Mouse (Mus musculus) MEL (cell line): ENCODE data around the gene Gast. TPM values are rescaled to one million over a fixed set of nuclear protein-coding genes. Genes with fewer than 3 reads are reported as not detected.
"Not testable (repeated sequence)": the region's sequence is repeated elsewhere in the genome, so short reads cannot be mapped to it uniquely, and the experiment has no call there.

ENCODE experiments used
- DNase-seq: peaks from one replicate; pipeline ENCODE4 v3.0.0; 2011; ENCODE audit warnings: low read depth, low spot score
- H3K27ac ChIP-seq: 2 replicates; pipeline ENCODE4 v1.5.1; 2012; ENCODE audit warnings: low read depth, mild to moderate bottlenecking, control low read depth, low read length, moderate library complexity; ENCODE audit not compliant: control insufficient read depth
- H3K27me3 ChIP-seq, 2 experiments: fragments of 150-350 bp in 1 of 2; sonication (generic) in 1 of 2; 2 replicates each; pipeline ENCODE4 v1.6.1; 2012; ENCODE audit warnings: low read length in 2 of 2, mild to moderate bottlenecking in 2 of 2, improper control_type of control experiment in 1 of 2, moderate library complexity in 1 of 2; ENCODE audit not compliant: insufficient read depth in 2 of 2, control insufficient read depth in 1 of 2
- H3K36me3 ChIP-seq, 2 experiments: 2 replicates each; pipeline ENCODE4 v1.6.1; 2012 to 2014; ENCODE audit warnings: low read length in 2 of 2, improper control_type of control experiment in 1 of 2, inconsistent platforms in 1 of 2, mild to moderate bottlenecking in 1 of 2; ENCODE audit not compliant: insufficient read depth in 2 of 2, control insufficient read depth in 1 of 2
- H3K4me1 ChIP-seq, 2 experiments: fragments of 150-350 bp in 1 of 2; sonication (generic) in 1 of 2; 2 replicates each; pipeline ENCODE4 v1.6.1; 2012; ENCODE audit warnings: low read length in 2 of 2, improper control_type of control experiment in 1 of 2, mild to moderate bottlenecking in 1 of 2; ENCODE audit not compliant: insufficient read depth in 2 of 2, control insufficient read depth in 1 of 2
- H3K4me3 ChIP-seq, 2 experiments: fragments of 150-350 bp in 1 of 2; sonication (generic) in 1 of 2; 2 replicates each; pipeline ENCODE4 v1.5.1; 2012; ENCODE audit warnings: low read depth in 2 of 2, low read length in 2 of 2, mild to moderate bottlenecking in 2 of 2, moderate library complexity in 2 of 2, control low read depth in 1 of 2, improper control_type of control experiment in 1 of 2; ENCODE audit not compliant: control insufficient read depth in 1 of 2, insufficient read depth in 1 of 2
- H3K79me2 ChIP-seq: 2 replicates; pipeline ENCODE4 v1.6.1; 2012; ENCODE audit warnings: mild to moderate bottlenecking, low read length, moderate library complexity; ENCODE audit not compliant: control insufficient read depth, poor library complexity, insufficient read depth
- H3K9ac ChIP-seq: 2 replicates; pipeline ENCODE4 v1.6.1; 2012; ENCODE audit warnings: low read depth, mild to moderate bottlenecking, control low read depth, low read length, moderate library complexity; ENCODE audit not compliant: control insufficient read depth, poor library complexity, severe bottlenecking
- H3K9me3 ChIP-seq: fragments of 150-350 bp; sonication (generic); replicated peaks from 2 replicates; pipeline ENCODE4 v1.6.1; 2012; ENCODE audit warnings: mild to moderate bottlenecking, low read length, improper control_type of control experiment, moderate library complexity; ENCODE audit not compliant: insufficient read depth
- CTCF ChIP-seq, 3 experiments: IDR thresholded peaks in 2 of 3; conservative IDR thresholded peaks in 1 of 3; 2 replicates each; pipeline ENCODE4 v1.5.1; 2011 to 2012; ENCODE audit warnings: low read length in 3 of 3, low read depth in 2 of 3, mild to moderate bottlenecking in 2 of 3, improper control_type of control experiment in 1 of 3, inconsistent platforms in 1 of 3, mixed read lengths in 1 of 3, moderate library complexity in 1 of 3; ENCODE audit not compliant: control insufficient read depth in 1 of 3, insufficient read depth in 1 of 3, poor library complexity in 1 of 3, severe bottlenecking in 1 of 3
- EP300 ChIP-seq, 2 experiments: IDR thresholded peaks; 2 replicates each; pipeline ENCODE4 v1.6.1; 2011; ENCODE audit warnings: improper control_type of control experiment in 2 of 2, low read length in 2 of 2, low read depth in 1 of 2, mild to moderate bottlenecking in 1 of 2
- GABPA ChIP-seq: IDR thresholded peaks from 2 replicates; pipeline ENCODE4 v1.6.1; 2012; ENCODE audit warnings: low read depth, mild to moderate bottlenecking, inconsistent platforms, low read length, improper control_type of control experiment, moderate library complexity
- MAX ChIP-seq: IDR thresholded peaks from 2 replicates; pipeline ENCODE4 v1.6.1; 2011; ENCODE audit warnings: low read length, improper control_type of control experiment
- POLR2A ChIP-seq, 2 experiments: IDR thresholded peaks; 2 replicates each; pipeline ENCODE4 v1.6.1; 2011 to 2012; ENCODE audit warnings: low read length in 2 of 2, mild to moderate bottlenecking in 2 of 2, control low read depth in 1 of 2, improper control_type of control experiment in 1 of 2, low read depth in 1 of 2, moderate library complexity in 1 of 2; ENCODE audit not compliant: control insufficient read depth in 1 of 2, insufficient read depth in 1 of 2, poor library complexity in 1 of 2
- TBP ChIP-seq: IDR thresholded peaks from 2 replicates; pipeline ENCODE4 v1.8.0; 2011; ENCODE audit warnings: low read depth, low read length, improper control_type of control experiment
- USF1 ChIP-seq: IDR thresholded peaks from 2 replicates; pipeline ENCODE4 v1.6.1; 2014; ENCODE audit warnings: low read depth, mild to moderate bottlenecking, inconsistent platforms, low read length, improper control_type of control experiment, moderate library complexity
- USF2 ChIP-seq, 2 experiments: IDR thresholded peaks; 2 replicates each; pipeline ENCODE4 v1.6.1; 2011 to 2012; ENCODE audit warnings: improper control_type of control experiment in 2 of 2, low read length in 2 of 2, borderline replicate concordance in 1 of 2, inconsistent platforms in 1 of 2, low read depth in 1 of 2, mild to moderate bottlenecking in 1 of 2; ENCODE audit not compliant: insufficient read depth in 1 of 2
- polyA plus RNA-seq, 2 experiments: library from polyadenylated mRNA; stranded (reverse) in 1 of 2; unstranded in 1 of 2; fragments of >175 nt in 1 of 2; fragments of >200 nt in 1 of 2; gene quantifications; 2 replicates each; pipeline versions ENCODE4 v1.2.1 to v1.2.4; 2012; ENCODE audit warnings: low replicate concordance in 2 of 2, low read depth in 1 of 2; ENCODE audit not compliant: insufficient read length in 2 of 2, insufficient read depth in 1 of 2, missing spikeins in 1 of 2
- total RNA-seq: library from RNA; depleted of rRNA; stranded (reverse); fragments of 300-350 nt; gene quantifications from 2 replicates; pipeline ENCODE4 v1.2.3, GENCODE M21; 2012

The Gast gene
- total and polyA plus RNA-seq, 3 experiments = not detected

GRCm38 (mm10) chr11:100356819-100357211, 22.6 kb downstream of the Gast start:
- Histone ChIP-seq H3K27me3 (peaks cover 0 to 1% of the 10 kb centered on the region in 2 experiments; a peak in 2 of 4 replicates), H3K9ac (peak overlapping the region; percentile 69), H3K4me3 (peak overlapping the region; percentile 80 to 93), H3K4me1 (peaks cover 0 to 12% of the 10 kb centered on the region in 2 experiments; a peak in 2 of 4 replicates), H3K79me2 (no peaks in the 10 kb centered on the region; the same call in 1 of the 2 replicates), H3K27ac (peak overlapping the region; percentile 25; the same call in 1 of the 2 replicates), H3K36me3 (no peaks in the 10 kb centered on the region), H3K9me3 (no peaks in the 10 kb centered on the region)
- TF ChIP-seq GABPA (no peak), EP300 (IDR thresholded peaks at IDR 0.05; ENCODE audit: low read depth in 1 of 2, low read length in 2 of 2) (0 out of 4 replicates have a peak, but pooled peaks of 1 of the 2 experiments have one; percentile 25), POLR2A (IDR thresholded peaks at IDR 0.05; ENCODE audit: control insufficient read depth in 1 of 2, insufficient read depth in 1 of 2, low read depth in 1 of 2, low read length in 2 of 2, poor library complexity in 1 of 2) (no peak), TBP (0 out of 2 replicates have a peak, but pooled peaks have one; percentile 8), MAX (no peak), USF1 (no peak)
- peak; percentile 64 for DNase-seq

GRCm38 (mm10) chr11:100357408-100357807, 23.2 kb downstream of the Gast start:
- no peak overlapping the region for H3K4me3 ChIP-seq
- peak; percentile 65 for DNase-seq
- no peak overlapping the region for H3K27ac ChIP-seq
- peaks cover 0 to 1% of the 10 kb centered on the region in 2 experiments; a peak in 2 of 4 replicates for H3K27me3 ChIP-seq
- H3K36me3 ChIP-seq = no peaks in the 10 kb centered on the region
- H3K9me3 ChIP-seq = no peaks in the 10 kb centered on the region
- no peak for TF ChIP-seq USF2 (IDR thresholded peaks at IDR 0.05; ENCODE audit: borderline replicate concordance in 1 of 2, insufficient read depth in 1 of 2, low read depth in 1 of 2, low read length in 2 of 2)
- TF ChIP-seq CTCF (IDR thresholded peaks at IDR 0.05 in 2 of 3, conservative IDR thresholded peaks at IDR 0.05 in 1 of 3; ENCODE audit: control insufficient read depth in 1 of 3, insufficient read depth in 1 of 3, low read depth in 2 of 3, low read length in 3 of 3, poor library complexity in 1 of 3, severe bottlenecking in 1 of 3) = peak in 2 of 3 experiments; percentile 27 to 41; a peak in 2 of 6 replicates
- TF ChIP-seq, all 39 proteins: peak for 1
- no peak overlapping the region for H3K9ac ChIP-seq
- peaks cover 0 to 12% of the 10 kb centered on the region in 2 experiments; a peak in 2 of 4 replicates for H3K4me1 ChIP-seq
- H3K79me2 ChIP-seq = no peaks in the 10 kb centered on the region; the same call in 1 of the 2 replicates

GRCm38 (mm10) chr11:100360175-100360574, 26.0 kb downstream of the Gast start:
- no peak overlapping the region for H3K27ac ChIP-seq
- H3K36me3 ChIP-seq = no peaks in the 10 kb centered on the region
- TF ChIP-seq CTCF (IDR thresholded peaks at IDR 0.05 in 2 of 3, conservative IDR thresholded peaks at IDR 0.05 in 1 of 3; ENCODE audit: control insufficient read depth in 1 of 3, insufficient read depth in 1 of 3, low read depth in 2 of 3, low read length in 3 of 3, poor library complexity in 1 of 3, severe bottlenecking in 1 of 3) = peak; percentile 18 to 29 (median 19); a peak in 2 of 6 replicates
- TF ChIP-seq USF1 = no peak
- DNase-seq = peak; percentile 27
- peaks cover 0 to 4% of the 10 kb centered on the region in 2 experiments; a peak in 1 of 4 replicates for H3K4me1 ChIP-seq
- H3K27me3 ChIP-seq = peaks cover 0 to 1% of the 10 kb centered on the region in 2 experiments; a peak in 2 of 4 replicates
- H3K9me3 ChIP-seq = no peaks in the 10 kb centered on the region
- H3K79me2 ChIP-seq = no peaks in the 10 kb centered on the region; the same call in 1 of the 2 replicates
- H3K9ac ChIP-seq = no peak overlapping the region
- H3K4me3 ChIP-seq = no peak overlapping the region

GRCm38 (mm10) chr11:100361059-100361458, 26.9 kb downstream of the Gast start:
- not testable (repeated sequence) for H3K4me1 ChIP-seq, DNase-seq, H3K27me3 ChIP-seq

More at GRCm38 (mm10) chr11:100361059-100361458, 26.9 kb downstream of the Gast start:
- H3K9ac ChIP-seq, H3K9me3 ChIP-seq, H3K27ac ChIP-seq, H3K79me2 ChIP-seq, H3K36me3 ChIP-seq, H3K4me3 ChIP-seq: not testable (repeated sequence)
